Mouse (Mus musculus): Measurements from ENCODE around the gene Slc12a7.
"Not testable (repeated sequence)": the region's sequence is repeated elsewhere in the genome, so short reads cannot be mapped to it uniquely, and the experiment has no call there.

Slc12a7 gene

GRCm38 (mm10) chr13:73732742-73733700, at the start of gene Slc12a7:
Gene Slc12a7 (plus strand): TSS chr13:73733094.
- DNase-seq, result no peak

GRCm38 (mm10) chr13:73683682-73684081, 49.2 kb upstream of the Slc12a7 start:
- DNase-seq, result no peak

- no peak for DNase-seq
These were observed 48.5 kb upstream of the Slc12a7 start for GRCm38 (mm10) chr13:73684412-73684811.

GRCm38 (mm10) chr13:73685502-73685901, 47.4 kb upstream of the Slc12a7 start:
- no peak for DNase-seq

GRCm38 (mm10) chr13:73687601-73688000, 45.3 kb upstream of the Slc12a7 start:
- DNase-seq, result no peak

- no peak for DNase-seq
These were observed 44.0 kb upstream of the Slc12a7 start for GRCm38 (mm10) chr13:73688934-73689333.

GRCm38 (mm10) chr13:73692249-73692868, 40.5 kb upstream of the Slc12a7 start:
- peak; percentile 22 to 53 for DNase-seq

GRCm38 (mm10) chr13:73693333-73693732, 39.6 kb upstream of the Slc12a7 start:
- DNase-seq, result no peak

GRCm38 (mm10) chr13:73694972-73695371, 37.9 kb upstream of the Slc12a7 start:
- no peak for DNase-seq

GRCm38 (mm10) chr13:73696529-73696928, 36.4 kb upstream of the Slc12a7 start:
- no peak for DNase-seq

- no peak for DNase-seq
These were observed 33.2 kb upstream of the Slc12a7 start for GRCm38 (mm10) chr13:73699714-73700113.

GRCm38 (mm10) chr13:73700554-73700953, 32.3 kb upstream of the Slc12a7 start:
- no peak for DNase-seq

GRCm38 (mm10) chr13:73701161-73701883, 31.6 kb upstream of the Slc12a7 start:
- no peak for DNase-seq

- no peak for DNase-seq
These were observed 30.1 kb upstream of the Slc12a7 start for GRCm38 (mm10) chr13:73702776-73703175.

- not testable (repeated sequence) for DNase-seq
These were observed 29.4 kb upstream of the Slc12a7 start for GRCm38 (mm10) chr13:73703486-73703885.

- DNase-seq, result no peak
These were observed 28.1 kb upstream of the Slc12a7 start, which contains the start of gene Slc6a19 for GRCm38 (mm10) chr13:73704694-73705325. Gene Slc6a19 (minus strand): TSS chr13:73704865.

- no peak for DNase-seq
These were observed 23.4 kb upstream of the Slc12a7 start for GRCm38 (mm10) chr13:73709491-73709890.

GRCm38 (mm10) chr13:73711221-73711620, 21.7 kb upstream of the Slc12a7 start:
- DNase-seq, result no peak

GRCm38 (mm10) chr13:73711803-73712202, 21.1 kb upstream of the Slc12a7 start:
- DNase-seq, result no peak

- DNase-seq, result no peak
These were observed 20.7 kb upstream of the Slc12a7 start for GRCm38 (mm10) chr13:73712228-73712627.

GRCm38 (mm10) chr13:73713204-73713603, 19.7 kb upstream of the Slc12a7 start:
- DNase-seq, result no peak

GRCm38 (mm10) chr13:73714020-73714419, 18.9 kb upstream of the Slc12a7 start:
- DNase-seq, result no peak

- peak; percentile 30 to 75 for DNase-seq
These were observed 14.7 kb upstream of the Slc12a7 start for GRCm38 (mm10) chr13:73718225-73718624.
